Mouse (Mus musculus): Measurements from ENCODE around the gene Nxpe5.
"Not testable (repeated sequence)": the region's sequence is repeated elsewhere in the genome, so short reads cannot be mapped to it uniquely, and the experiment has no call there.

Nxpe5 gene

GRCm38 (mm10) chr5:138225700-138226099 lies at the start of gene Nxpe5:
Nxpe5 (plus strand) TSS chr5:138225898.
- DNase-seq: no peak

DNA sequence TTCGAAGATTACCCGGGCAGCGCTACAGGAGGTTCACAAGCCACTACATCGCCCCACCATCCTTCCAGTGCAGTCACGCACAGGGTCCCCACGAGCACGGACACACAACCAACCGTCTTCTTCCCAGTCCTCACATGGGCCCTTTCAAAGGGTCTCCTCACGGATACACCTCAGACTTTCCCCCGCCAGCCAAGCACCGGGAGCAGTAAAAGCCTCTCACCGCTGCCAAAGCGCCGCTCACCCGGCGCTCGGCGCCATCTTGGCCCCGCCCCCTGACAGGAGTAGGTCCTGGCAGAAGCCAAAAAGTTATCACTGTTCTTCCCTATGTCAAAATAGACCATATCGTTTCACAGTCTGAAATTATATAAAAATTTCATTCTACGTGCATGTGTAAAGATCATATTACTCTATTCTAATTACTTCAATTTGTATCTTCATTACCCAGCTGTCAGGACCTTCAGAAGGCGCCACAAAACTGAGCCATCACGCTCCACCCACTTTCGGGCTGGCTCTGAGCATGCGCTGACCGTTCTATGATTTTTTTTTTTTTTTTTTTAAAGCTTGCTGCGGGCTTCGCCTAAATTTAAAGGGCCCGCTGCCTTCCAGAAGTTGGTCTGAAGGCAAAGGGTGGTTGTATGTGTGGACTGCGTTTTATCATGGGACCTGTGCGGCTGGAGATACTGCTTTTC lies 38.6 kb upstream of the Nxpe5 start, which contains the start of the genes Taf6 and Cnpy4:
TSS of gene Taf6 (minus strand) at position 502 of the 689 bp plus-strand sequence.
TSS of gene Cnpy4 (plus strand) at position 536 of the 689 bp plus-strand sequence.
- peak; percentile 91 for DNase-seq

- DNase-seq: peak; percentile 87
Measured at GRCm38 (mm10) chr5:138187661-138188306, 37.9 kb upstream of the Nxpe5 start.

DNA sequence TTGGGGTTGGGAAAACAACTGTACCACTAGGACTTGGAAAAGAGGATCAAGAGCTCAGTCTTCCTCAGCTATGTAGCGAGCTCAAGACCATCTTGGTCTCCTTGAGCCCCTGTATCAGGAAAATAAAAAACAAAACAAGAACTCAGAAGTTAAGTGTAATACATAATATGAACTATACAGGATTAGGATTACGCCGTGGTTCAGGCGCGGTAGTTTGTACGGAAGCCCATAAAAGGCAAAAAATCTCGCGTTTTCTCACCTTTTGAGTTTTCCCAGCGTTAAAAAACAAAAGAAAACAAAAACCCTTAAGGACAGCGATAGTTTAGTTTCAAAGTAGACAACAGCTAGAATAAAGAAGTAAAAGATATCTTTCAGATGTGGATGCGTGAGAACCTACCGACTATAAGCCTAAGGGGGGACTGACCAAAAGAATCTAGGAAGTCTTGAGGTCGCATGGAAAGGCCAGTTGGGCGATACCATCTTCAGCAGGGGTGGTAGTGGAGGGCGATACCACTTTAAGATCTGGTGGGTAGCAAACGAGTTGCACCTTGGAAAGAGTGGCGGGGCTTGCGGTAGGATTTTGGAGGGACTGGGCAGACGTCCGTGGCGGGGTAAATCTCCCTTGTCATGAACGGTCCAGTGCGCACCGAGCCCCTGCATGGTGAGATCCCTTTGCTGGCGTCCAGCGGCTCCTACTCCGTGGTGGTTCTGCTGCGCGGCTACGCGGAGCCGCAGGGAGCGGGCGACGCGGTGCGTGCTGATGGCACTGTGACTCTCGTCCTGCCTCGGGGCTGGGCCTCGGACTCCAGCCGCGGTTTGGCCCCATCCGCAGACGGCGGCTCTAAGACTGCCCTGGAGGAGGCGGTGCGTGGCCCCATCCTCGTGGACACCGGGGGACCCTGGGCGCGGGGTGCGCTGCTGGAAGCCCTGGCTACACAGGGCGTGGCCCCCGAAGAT lies 31.6 kb upstream of the Nxpe5 start, which contains the start of gene Mblac1:
TSS of gene Mblac1 (plus strand) at position 544 of the 957 bp plus-strand sequence.
- peak; percentile 94 for DNase-seq

GRCm38 (mm10) chr5:138194755-138195345 lies 30.8 kb upstream of the Nxpe5 start:
- DNase-seq: no peak

- DNase-seq: no peak
Measured at GRCm38 (mm10) chr5:138195463-138195862, 30.2 kb upstream of the Nxpe5 start.

- DNase-seq: peak; percentile 41
Measured at GRCm38 (mm10) chr5:138199576-138199975, 26.1 kb upstream of the Nxpe5 start.

DNA sequence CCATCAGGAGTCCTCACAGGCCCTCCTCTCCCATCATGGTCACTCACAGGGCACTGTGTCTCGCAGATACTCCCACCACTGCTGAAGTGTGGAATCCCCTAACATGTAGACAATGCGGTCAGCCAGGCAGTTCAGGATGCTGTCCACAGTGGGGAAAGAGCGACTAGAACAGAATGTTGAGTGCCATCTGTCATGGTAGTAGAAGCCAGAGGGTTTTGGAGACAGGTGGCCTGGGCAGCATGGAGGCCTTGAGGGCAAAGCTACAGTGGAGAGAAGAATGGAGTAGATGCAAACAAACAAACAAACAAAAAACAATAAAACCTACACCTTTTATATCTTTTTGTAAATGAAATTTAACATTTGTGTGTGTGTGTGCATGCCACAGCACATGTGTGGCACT lies 23.6 kb upstream of the Nxpe5 start:
- no peak for DNase-seq

DNA sequence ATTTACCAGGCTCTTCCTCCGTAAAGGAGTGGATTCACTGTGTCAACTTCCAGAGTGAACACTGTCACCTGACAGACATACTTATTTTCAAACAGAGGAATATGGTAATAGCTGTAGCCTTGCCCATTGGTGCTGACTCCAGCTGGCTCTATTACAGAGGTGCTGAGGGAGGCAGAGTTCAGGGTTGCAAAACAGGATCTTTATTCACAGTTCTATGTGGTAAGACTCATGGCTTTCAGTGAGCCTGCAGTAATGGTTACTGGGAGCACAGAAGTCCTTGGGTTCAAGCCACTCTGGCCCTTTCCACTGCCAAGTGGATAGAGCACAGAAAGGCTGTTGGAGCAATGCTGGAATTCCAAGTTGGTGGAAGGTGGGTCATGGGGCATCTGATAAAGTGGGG lies 18.4 kb upstream of the Nxpe5 start:
- DNase-seq: no peak

DNA sequence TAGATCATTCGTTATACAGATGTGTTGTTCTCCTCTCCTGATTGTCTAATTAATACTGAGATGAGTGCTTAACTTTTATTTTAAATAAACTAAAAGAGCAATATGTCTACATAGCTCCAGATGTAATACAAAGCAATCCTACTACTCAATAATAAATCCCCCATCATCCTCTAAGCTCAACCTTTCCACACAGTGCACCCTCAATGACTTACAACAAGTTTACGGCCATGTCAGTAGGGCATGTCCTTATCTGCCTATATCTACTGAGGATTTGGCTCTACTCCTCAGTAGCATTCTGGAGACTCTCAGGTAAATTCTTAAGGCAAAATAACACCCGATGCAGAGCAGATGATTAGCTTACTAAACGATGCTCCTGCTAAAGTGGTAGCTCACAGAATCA lies 17.8 kb upstream of the Nxpe5 start:
- no peak for DNase-seq

DNA sequence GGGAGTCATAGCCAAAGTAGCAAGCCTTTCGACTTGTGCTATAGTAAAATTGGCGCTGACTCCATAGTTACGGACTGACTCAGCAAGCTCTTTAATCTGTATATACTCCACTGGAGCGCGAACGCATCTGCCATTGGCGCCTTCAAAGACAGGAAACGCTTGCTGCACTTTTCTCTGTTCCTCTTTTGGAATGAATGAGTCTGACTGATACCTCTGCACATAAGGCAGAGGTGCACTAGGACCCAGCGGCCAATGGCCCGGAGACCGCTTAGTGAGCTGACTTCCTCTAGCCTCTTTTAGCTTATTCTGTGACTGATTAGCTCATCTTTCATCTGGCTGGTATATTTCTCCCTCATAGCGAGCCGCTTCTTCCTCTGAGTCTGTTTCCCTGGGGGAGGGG lies 9.1 kb upstream of the Nxpe5 start:
- not testable (repeated sequence) for DNase-seq

- peak; percentile 22 for DNase-seq
Measured at GRCm38 (mm10) chr5:138219864-138220263, 5.8 kb upstream of the Nxpe5 start.

DNA sequence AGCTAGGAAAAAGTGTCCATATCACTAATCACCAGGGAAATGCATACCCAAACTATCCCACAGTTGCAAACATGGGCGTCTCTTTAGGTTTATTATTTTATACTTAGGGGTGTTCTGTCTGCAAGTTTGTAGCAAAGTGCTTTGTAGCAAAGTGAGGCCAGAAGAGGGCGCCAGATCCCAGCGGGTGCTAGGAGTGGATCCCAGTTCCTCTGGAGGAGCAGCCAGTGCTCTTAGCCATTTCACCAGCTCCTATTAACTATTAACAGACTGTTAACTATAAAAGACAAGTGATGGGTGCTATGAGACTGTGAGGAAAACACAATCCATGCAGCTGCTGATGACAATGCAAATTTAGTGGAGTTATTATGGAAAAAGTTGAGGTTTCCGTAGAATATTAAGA lies 3.6 kb upstream of the Nxpe5 start:
- peak; percentile 96 for DNase-seq

- no peak for DNase-seq
Measured at GRCm38 (mm10) chr5:138223287-138223686, 2.4 kb upstream of the Nxpe5 start.

DNA sequence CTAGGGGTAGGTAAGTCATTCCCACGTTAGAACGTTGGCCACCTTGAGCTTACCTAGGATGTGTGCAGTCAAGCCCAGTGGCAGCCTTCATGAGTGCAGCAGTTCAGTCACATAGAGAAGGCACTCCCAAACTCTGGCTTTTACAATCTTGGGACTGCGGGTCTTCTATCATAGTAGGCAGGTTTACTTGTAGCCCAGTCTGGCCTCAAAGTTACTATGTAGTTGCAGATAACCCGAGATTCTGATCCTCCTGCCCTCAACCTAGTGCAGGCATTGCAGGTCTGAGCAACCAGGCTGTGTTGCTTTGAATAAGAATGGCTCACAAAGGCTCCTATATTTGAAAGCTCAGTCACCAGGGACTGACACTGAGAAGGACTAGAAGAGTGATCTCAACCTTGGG lies 793 bp downstream of the Nxpe5 start:
- DNase-seq: no peak

DNA sequence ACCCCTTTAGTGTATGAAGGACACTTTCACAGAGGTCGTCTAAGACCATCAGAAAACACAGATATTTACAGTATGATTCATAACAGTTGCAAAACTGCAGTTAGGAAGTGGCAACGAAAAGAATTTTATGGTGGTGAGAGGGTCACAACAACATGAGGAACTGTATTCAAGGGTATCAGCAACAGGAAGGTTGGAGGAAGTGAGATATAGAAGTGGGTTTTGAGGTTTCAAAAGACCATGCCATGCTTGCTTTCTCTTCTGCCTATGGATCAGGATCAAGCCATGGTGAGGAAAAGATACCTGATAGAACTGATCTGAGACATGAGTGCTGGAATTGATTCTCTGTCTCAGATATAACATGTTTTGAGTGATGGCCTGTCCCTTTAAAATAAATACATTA lies 1.7 kb downstream of the Nxpe5 start:
- DNase-seq: no peak

DNA sequence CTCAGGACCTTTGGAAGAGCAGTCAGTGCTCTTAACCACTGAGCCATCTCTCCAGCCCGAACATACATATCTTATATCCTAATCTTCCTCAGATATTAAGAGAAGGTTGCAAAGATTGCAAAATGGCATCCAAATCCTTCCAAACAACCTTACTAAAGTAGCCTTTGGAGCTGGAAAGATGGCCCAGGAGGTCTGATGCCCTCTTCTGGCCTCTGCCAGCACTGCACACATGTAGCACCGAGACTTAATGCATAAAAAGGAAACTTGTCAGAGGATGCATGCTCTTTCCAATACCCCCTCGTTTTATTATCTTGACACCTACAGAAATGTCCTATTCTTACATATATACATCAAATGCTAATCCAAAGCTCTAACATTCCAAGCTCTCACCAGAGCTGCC lies 2.3 kb downstream of the Nxpe5 start:
- peak; percentile 60 for DNase-seq

DNA sequence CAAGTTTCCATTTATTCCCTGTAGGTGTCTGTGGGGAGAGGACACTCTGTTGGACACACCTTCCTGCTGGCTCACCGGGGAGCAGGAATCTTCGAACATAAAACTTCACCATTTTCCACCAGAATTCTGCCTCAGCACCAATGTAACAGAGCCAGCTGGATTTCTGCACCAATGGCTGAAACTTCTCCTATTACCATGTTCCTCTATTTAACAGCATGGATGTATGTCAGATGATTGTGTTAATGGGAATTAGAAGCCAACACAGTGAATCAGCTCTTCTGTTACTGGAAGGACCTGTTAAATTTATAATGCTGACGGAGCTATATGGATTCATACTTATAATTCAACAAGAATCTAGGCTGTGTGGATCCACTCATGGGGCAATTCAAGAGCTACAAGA lies 3.8 kb downstream of the Nxpe5 start:
- DNase-seq: no peak

GRCm38 (mm10) chr5:138233778-138234177 lies 8.1 kb downstream of the Nxpe5 start:
- no peak for DNase-seq

- no peak for DNase-seq
Measured at GRCm38 (mm10) chr5:138234224-138234623, 8.5 kb downstream of the Nxpe5 start.

DNA sequence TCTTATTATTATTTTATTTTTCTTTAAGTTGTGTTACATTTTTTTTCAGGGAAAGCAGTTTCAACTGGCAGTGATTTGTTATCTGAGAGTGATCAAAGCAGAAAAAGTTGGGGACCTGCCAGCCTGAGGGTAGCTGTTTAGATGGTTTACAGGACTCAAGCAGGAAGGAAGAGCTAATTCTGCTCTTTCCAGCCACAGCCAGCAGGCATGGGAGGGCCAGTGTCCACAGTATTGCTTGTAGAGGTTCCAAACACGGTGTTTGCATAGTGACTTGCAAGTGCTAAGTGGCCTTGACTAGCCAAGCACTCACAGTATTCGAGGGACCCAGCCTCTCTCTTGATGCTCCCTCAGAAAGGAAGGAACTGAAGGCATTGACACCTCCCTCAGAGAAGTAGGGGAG lies 15.8 kb downstream of the Nxpe5 start:
- no peak for DNase-seq

DNA sequence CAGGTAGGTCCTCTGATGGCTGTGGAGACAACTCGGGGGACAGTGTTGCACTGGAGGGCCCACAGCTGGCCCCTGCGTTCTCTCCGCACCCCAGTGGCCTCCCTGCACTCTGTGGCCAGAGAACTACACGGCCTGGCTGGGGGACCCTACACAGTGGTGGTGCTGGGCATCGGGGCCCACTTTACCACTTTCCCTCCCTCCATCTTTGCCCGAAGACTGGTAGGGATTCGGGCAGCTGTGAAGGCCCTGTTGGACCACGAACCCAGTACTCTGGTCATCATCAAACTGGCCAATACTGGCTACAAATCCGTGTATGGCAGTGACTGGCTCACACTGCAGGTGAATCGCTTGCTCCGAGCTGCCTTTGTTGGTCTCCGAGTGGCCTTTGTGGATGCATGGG lies 25.4 kb downstream of the Nxpe5 start:
- no peak for DNase-seq

GRCm38 (mm10) chr5:138253061-138253460 lies 27.4 kb downstream of the Nxpe5 start:
- DNase-seq: no peak

All from kidney, adult 9 months (tissue).